ENCODE assay signal across 9 mouse cellular contexts in genomic region chr8:110749500-110750170, GRCm38 (mm10). TPM values are rescaled to one million over a fixed set of nuclear protein-coding genes. Genes with fewer than 3 reads are reported as not detected.
DNase-seq lines count a peak whose midpoint lies in the region; ATAC-seq lines count a peak whose summit lies in the region.
"Had no signal": no experiment of that assay in that cellular context is flagged by ENCODE, and none has a peak within 500 bp of the region (broad histone marks: within the 10 kb centered on the region; RNA-seq: fewer than 3 reads in every experiment).

No protein-coding gene starts in this region.

- DNase-seq in layer of hippocampus, postnatal 10 days (ENCODE audit: low spot score in 2 of 2), result peak; percentile 63 to 71
- DNase-seq in layer of hippocampus, adult 9-11 months, result no peak
- peak; percentile 88 for DNase-seq in MN1 (ENCODE audit: low spot score)
- DNase-seq in cerebellum, postnatal 10 days, result peak; percentile 78 to 90
- peak; percentile 97 for DNase-seq in hindbrain, embryonic 14.5 days (ENCODE audit: low spot score)
- DNase-seq in lung, postnatal 14 days, result peak; percentile 64
- peak; percentile 47 for DNase-seq in thymus, postnatal 25 days
- no peak for DNase-seq in gastrocnemius, adult 8-10 months (ENCODE audit: low spot score in 2 of 2)

- no peaks in the 10 kb centered on the region for H3K4me1 ChIP-seq in hindbrain, embryonic 14.5 days (replicated peaks; ENCODE audit: control insufficient read depth, insufficient read depth, low read length)

- H3K27me3 ChIP-seq in hindbrain, embryonic 14.5 days (ENCODE audit: control insufficient read depth, insufficient read depth, low read length), result no peaks in the 10 kb centered on the region

- WGBS in hindbrain, embryonic 14.5 days, result 62% methylated on average over 10 of the region's 10 CpGs

- no peak overlapping the region for H3K4me2 ChIP-seq in hindbrain, embryonic 14.5 days (replicated peaks)

- H3K36me3 ChIP-seq in hindbrain, embryonic 14.5 days (replicated peaks; ENCODE audit: control insufficient read depth, insufficient read depth), result no peaks in the 10 kb centered on the region

- peak; percentile 69; the same call in 1 of the 2 replicates for ATAC-seq in hindbrain, embryonic 14.5 days (ENCODE audit: low FRiP score)

- H3K27ac ChIP-seq in hindbrain, embryonic 14.5 days, result no peak overlapping the region

- no peak overlapping the region for H3K4me3 ChIP-seq in hindbrain, embryonic 14.5 days (replicated peaks; ENCODE audit: low read length)

- H3K9me3 ChIP-seq in hindbrain, embryonic 14.5 days (ENCODE audit: control insufficient read depth, low read length), result no peaks in the 10 kb centered on the region

- H3K9ac ChIP-seq in hindbrain, embryonic 14.5 days, result no peak overlapping the region

RNA-seq across cellular contexts. Expression of gene Mtss1l, which starts 28.4 kb away (rescaled TPM):
- 100 to 1,000 TPM; 254 to 265 TPM for total RNA-seq in layer of hippocampus, postnatal 10 days (2021)
- polyA plus RNA-seq in hindbrain, embryonic 14.5 days (2014; fragmentation: Nextera tagmentation; extraction: Ambion mirVana), result 32.9 and 36.3 TPM in 2 replicates
- 100 to 1,000 TPM; 120 to 134 (median 124) TPM for total RNA-seq in gastrocnemius, adult 8-10 months (2022)

RNA-seq across cellular contexts. Expression of gene Il34, which starts 56.1 kb away (rescaled TPM):
- 10 to 100 TPM; 50.9 to 52.8 TPM for total RNA-seq in layer of hippocampus, postnatal 10 days (2021)
- polyA plus RNA-seq in hindbrain, embryonic 14.5 days (2014; fragmentation: Nextera tagmentation; extraction: Ambion mirVana), result 5.4 and 6.1 TPM in 2 replicates
- total RNA-seq in gastrocnemius, adult 8-10 months (2022), result 1 to 10 TPM; 1.6 to 5.5 (median 4.3) TPM
- total RNA-seq: neutrophil, adult 5-6 weeks had no signal

Comparison
In these comparisons a context has a peak if more than half of its experiments do, and no peak if none do; other contexts are left out.
1. DNase-seq: peak in layer of hippocampus, postnatal 10 days (2 of 2), MN1 (single experiment), cerebellum, postnatal 10 days (2 of 2), hindbrain, embryonic 14.5 days (single experiment), lung, postnatal 14 days (single experiment) and thymus, postnatal 25 days (single experiment); none in layer of hippocampus, adult 9-11 months (single experiment) and gastrocnemius, adult 8-10 months (0 of 2).
2. RNA of gene Il34, which starts 56.1 kb away (total RNA-seq): 50.9 to 52.8 TPM in layer of hippocampus, postnatal 10 days; 1.6 to 5.5 TPM in gastrocnemius, adult 8-10 months; every median in the first group is over 4 times any median in the second.